Mouse (Mus musculus) small intestine, adult 2 months (tissue): Measurements from ENCODE around the gene Cabp4.

Experiments used
- CTCF ChIP-seq: fragments of 200-500 bp; IDR thresholded peaks from 2 replicates; pipeline ENCODE4 v1.5.1; 2012; ENCODE audit warnings: low read depth, mild to moderate bottlenecking, control low read depth, inconsistent platforms, low read length, moderate library complexity, mixed read lengths; ENCODE audit not compliant: insufficient replicate concordance, insufficient read length; ENCODE audit errors: extremely low read depth
- POLR2A ChIP-seq: fragments of 200-500 bp; IDR thresholded peaks from 2 replicates; pipeline ENCODE4 v1.6.1; 2012; ENCODE audit warnings: low read depth, mild to moderate bottlenecking, control low read depth, inconsistent platforms, low read length, moderate library complexity

DNA sequence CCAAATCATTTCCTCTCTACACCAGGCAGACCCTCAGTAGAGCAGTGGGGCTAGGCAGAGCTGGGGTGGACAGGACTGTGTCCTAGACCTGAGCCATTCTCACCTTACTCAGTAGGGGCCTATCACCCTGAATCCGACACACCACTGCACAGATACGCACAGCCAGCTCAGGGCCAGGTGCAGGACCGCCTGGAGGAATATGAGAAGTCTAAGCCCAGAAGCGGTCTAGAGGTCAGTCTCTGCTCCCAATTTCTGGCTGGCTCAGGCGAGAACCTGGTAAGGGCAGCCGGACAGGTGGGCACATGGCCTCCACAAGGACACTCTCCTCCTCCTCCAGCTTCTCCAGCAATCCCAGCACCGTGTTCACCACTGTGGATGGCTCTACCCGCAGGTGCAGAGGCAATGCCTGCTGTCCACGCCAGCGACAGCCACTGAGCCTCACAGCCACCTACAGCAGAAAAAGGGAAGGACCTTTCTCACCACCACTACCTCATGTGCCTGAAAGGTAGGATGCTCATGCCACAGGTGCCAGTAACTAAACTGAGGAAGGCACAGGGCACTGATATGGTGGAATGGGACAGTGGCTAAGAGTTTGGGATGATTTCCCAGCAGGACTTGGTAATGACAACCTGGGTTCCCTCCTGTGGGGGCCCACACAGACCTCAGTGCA lies 27.0 kb upstream of the Cabp4 start:
- TF ChIP-seq CTCF, result no peak
- TF ChIP-seq POLR2A, result no peak
